Mouse (Mus musculus): ENCODE results near the gene Dynlrb1. TPM values are rescaled to one million over a fixed set of nuclear protein-coding genes. Genes with fewer than 3 reads are reported as not detected.

Dynlrb1 gene
- polyA plus RNA-seq, 1 experiment from 2014 or later = 666 TPM

- Histone ChIP-seq H3K9ac (no peak overlapping the region), H3K27me3 (no peaks in the 10 kb centered on the region), H3K9me3 (no peaks in the 10 kb centered on the region), H3K27ac (no peak overlapping the region), H3K36me3 (no peaks in the 10 kb centered on the region), H3K4me2 (no peak overlapping the region), H3K4me3 (no peak overlapping the region), H3K4me1 (replicated peaks) (no peaks in the 10 kb centered on the region)
- WGBS = 95% methylated on average over 6 of the region's 6 CpGs
- no peak for ATAC-seq (ENCODE audit: low FRiP score)
Observed at GRCm38 (mm10) chr2:155265526-155265925, 29.2 kb downstream of the Dynlrb1 start.

DNA sequence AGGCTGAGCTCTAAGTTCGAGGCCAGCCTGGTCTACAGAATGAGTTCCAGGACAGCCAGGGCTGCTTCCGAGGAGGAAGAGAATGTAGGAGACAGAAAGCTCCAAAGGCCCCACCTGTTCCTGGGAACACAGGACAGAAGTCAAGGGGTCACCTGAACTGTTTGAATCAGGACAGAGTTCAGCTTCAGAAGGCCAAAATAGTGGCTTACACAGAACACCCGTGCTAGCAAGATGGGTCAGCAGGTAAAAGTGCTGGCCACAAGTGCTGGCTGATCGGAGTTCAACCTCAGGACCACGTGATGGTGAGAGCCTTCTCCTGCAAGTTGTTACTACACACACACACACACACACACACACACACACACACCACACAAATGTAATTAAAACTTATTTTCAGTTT is 30.6 kb downstream of the Dynlrb1 start:
- Histone ChIP-seq H3K4me3 (no peak overlapping the region), H3K36me3 (no peaks in the 10 kb centered on the region), H3K4me2 (no peak overlapping the region), H3K9me3 (no peaks in the 10 kb centered on the region), H3K9ac (no peak overlapping the region), H3K27ac (no peak overlapping the region), H3K4me1 (replicated peaks) (no peaks in the 10 kb centered on the region), H3K27me3 (no peaks in the 10 kb centered on the region)
- WGBS = 88% methylated on average over 5 of the region's 5 CpGs
- ATAC-seq (ENCODE audit: low FRiP score) = no peak

GRCm38 (mm10) chr2:155271957-155272356 is 35.6 kb downstream of the Dynlrb1 start:
- Histone ChIP-seq H3K9me3 (no peaks in the 10 kb centered on the region), H3K36me3 (no peaks in the 10 kb centered on the region), H3K27ac (no peak overlapping the region), H3K9ac (no peak overlapping the region), H3K4me3 (no peak overlapping the region), H3K4me2 (no peak overlapping the region), H3K27me3 (no peaks in the 10 kb centered on the region), H3K4me1 (replicated peaks) (peaks cover 1% of the 10 kb centered on the region)
- ATAC-seq (ENCODE audit: low FRiP score) = no peak
- WGBS = 86% methylated on average over 6 of the region's 6 CpGs

- Histone ChIP-seq H3K4me2 (no peak overlapping the region), H3K27me3 (no peaks in the 10 kb centered on the region), H3K27ac (no peak overlapping the region), H3K36me3 (peaks cover under 1% of the 10 kb centered on the region; the same call in 1 of the 2 replicates), H3K4me3 (no peak overlapping the region), H3K4me1 (replicated peaks) (peaks cover 7% of the 10 kb centered on the region), H3K9ac (no peak overlapping the region), H3K9me3 (no peaks in the 10 kb centered on the region)
- no peak for ATAC-seq (ENCODE audit: low FRiP score)
- WGBS = 82% methylated on average over 10 of the region's 10 CpGs
Observed at GRCm38 (mm10) chr2:155272396-155273170, 36.2 kb downstream of the Dynlrb1 start.

- Histone ChIP-seq H3K27ac (no peak overlapping the region), H3K4me1 (replicated peaks) (peaks cover 11% of the 10 kb centered on the region), H3K36me3 (peaks cover 11% of the 10 kb centered on the region), H3K4me3 (no peak overlapping the region), H3K9ac (no peak overlapping the region), H3K4me2 (no peak overlapping the region), H3K27me3 (no peaks in the 10 kb centered on the region), H3K9me3 (no peaks in the 10 kb centered on the region)
- no peak for ATAC-seq (ENCODE audit: low FRiP score)
- WGBS = 90% methylated on average over 8 of the region's 8 CpGs
Observed at GRCm38 (mm10) chr2:155273603-155274002, 37.3 kb downstream of the Dynlrb1 start.

GRCm38 (mm10) chr2:155276195-155276594 is 39.9 kb downstream of the Dynlrb1 start, which contains the start of gene Map1lc3a:
Gene Map1lc3a, plus strand, starts transcription at chr2:155276297.
- WGBS = 1% methylated on average over 46 of the region's 47 CpGs

GRCm38 (mm10) chr2:155276621-155277175 is 40.4 kb downstream of the Dynlrb1 start:
- Histone ChIP-seq H3K4me2 (peak overlapping the region; percentile 83), H3K9ac (peak overlapping the region; percentile 95), H3K4me1 (replicated peaks) (peaks cover 11% of the 10 kb centered on the region), H3K9me3 (no peaks in the 10 kb centered on the region), H3K27me3 (no peaks in the 10 kb centered on the region), H3K36me3 (peaks cover 19% of the 10 kb centered on the region), H3K27ac (peak overlapping the region; percentile 92), H3K4me3 (peak overlapping the region; percentile 93)
- ATAC-seq (ENCODE audit: low FRiP score) = peak; percentile 79
- 0% methylated on average over 30 of the region's 49 CpGs for WGBS

More at GRCm38 (mm10) chr2:155276195-155276594, 39.9 kb downstream of the Dynlrb1 start, which contains the start of gene Map1lc3a:
- H3K36me3 ChIP-seq = peaks cover 17% of the 10 kb centered on the region
- no peaks in the 10 kb centered on the region for H3K9me3 ChIP-seq
- H3K4me1 ChIP-seq (replicated peaks) = peaks cover 11% of the 10 kb centered on the region
- peak within 1 kb of the TSS; percentile 93 for H3K4me3 ChIP-seq
- no peaks in the 10 kb centered on the region for H3K27me3 ChIP-seq
- H3K27ac ChIP-seq = peak within 1 kb of the TSS; percentile 92
- ATAC-seq (ENCODE audit: low FRiP score) = peak; percentile 93
- peak within 1 kb of the TSS; percentile 95 for H3K9ac ChIP-seq
- peak within 1 kb of the TSS; percentile 83 for H3K4me2 ChIP-seq

DNA sequence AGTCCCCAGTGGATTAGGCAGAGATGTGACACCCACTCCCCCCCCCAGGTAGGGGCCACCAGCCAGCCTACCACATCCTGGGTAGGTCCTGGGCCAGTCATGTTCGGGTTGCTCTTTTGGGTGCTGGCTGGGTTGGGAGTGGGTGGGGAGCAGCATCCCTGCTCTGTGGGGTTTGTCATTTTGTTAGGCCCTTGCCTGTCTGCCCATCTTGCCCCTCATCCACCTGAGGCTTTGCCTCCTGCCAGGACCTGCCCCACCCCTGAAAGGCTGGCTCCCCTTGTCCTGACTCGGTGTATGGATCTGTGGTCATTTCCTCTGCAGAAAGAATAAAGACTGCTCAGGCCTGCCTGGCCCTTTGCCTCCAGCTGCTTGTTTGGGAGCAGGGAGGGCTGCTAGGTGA is 41.4 kb downstream of the Dynlrb1 start:
- ATAC-seq (ENCODE audit: low FRiP score) = no peak
- no peaks in the 10 kb centered on the region for H3K9me3 ChIP-seq
- H3K4me2 ChIP-seq = peak overlapping the region; percentile 83
- H3K27me3 ChIP-seq = no peaks in the 10 kb centered on the region
- peak overlapping the region; percentile 95; the same call in 1 of the 2 replicates for H3K9ac ChIP-seq
- H3K36me3 ChIP-seq = peaks cover 23% of the 10 kb centered on the region
- H3K4me3 ChIP-seq = peak overlapping the region; percentile 93
- H3K27ac ChIP-seq = no peak overlapping the region
- H3K4me1 ChIP-seq (replicated peaks) = peaks cover 11% of the 10 kb centered on the region
- WGBS = 86% methylated on average over 2 of the region's 2 CpGs

DNA sequence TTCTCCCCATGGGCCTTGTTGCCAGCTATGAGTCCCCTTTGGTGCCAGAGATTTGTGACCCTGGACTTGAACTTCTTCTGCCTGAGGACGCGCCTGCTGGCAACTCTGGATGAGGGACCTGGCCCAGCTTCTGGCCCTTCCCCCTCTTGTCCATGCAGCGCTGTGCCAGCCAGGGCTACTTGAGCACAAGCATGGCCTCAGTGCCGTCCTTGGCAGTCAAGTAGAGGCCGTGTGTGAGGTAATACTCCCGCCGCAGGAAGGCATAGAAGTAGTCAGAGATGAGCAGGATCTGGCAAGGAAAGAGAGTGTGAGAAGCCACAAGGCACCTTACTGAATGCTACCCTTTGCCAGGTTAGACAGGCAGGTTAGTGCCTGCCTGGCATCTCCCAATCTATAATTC is 42.0 kb downstream of the Dynlrb1 start:
- Histone ChIP-seq H3K4me3 (no peak overlapping the region), H3K4me2 (no peak overlapping the region), H3K27ac (no peak overlapping the region), H3K9ac (peak overlapping the region; percentile 95; the same call in 1 of the 2 replicates), H3K36me3 (peaks cover 28% of the 10 kb centered on the region), H3K4me1 (replicated peaks) (peaks cover 11% of the 10 kb centered on the region), H3K27me3 (no peaks in the 10 kb centered on the region), H3K9me3 (no peaks in the 10 kb centered on the region)
- WGBS = 87% methylated on average over 7 of the region's 7 CpGs
- no peak for ATAC-seq (ENCODE audit: low FRiP score)

- Histone ChIP-seq H3K4me1 (replicated peaks) (peaks cover 11% of the 10 kb centered on the region), H3K36me3 (peaks cover 36% of the 10 kb centered on the region), H3K9me3 (no peaks in the 10 kb centered on the region), H3K9ac (no peak overlapping the region), H3K4me3 (no peak overlapping the region), H3K27ac (no peak overlapping the region), H3K27me3 (no peaks in the 10 kb centered on the region), H3K4me2 (no peak overlapping the region)
- WGBS = 96% methylated on average over 4 of the region's 4 CpGs
- ATAC-seq (ENCODE audit: low FRiP score) = no peak
Observed at GRCm38 (mm10) chr2:155279163-155279562, 42.8 kb downstream of the Dynlrb1 start.

GRCm38 (mm10) chr2:155280116-155280515 is 43.8 kb downstream of the Dynlrb1 start:
- no peak overlapping the region for H3K4me3 ChIP-seq
- H3K9me3 ChIP-seq = no peaks in the 10 kb centered on the region
- H3K4me1 ChIP-seq (replicated peaks) = peaks cover 11% of the 10 kb centered on the region
- no peak overlapping the region for H3K4me2 ChIP-seq
- ATAC-seq (ENCODE audit: low FRiP score) = no peak
- WGBS = 90% methylated on average over 2 of the region's 2 CpGs
- H3K9ac ChIP-seq = no peak overlapping the region
- H3K36me3 ChIP-seq = peaks cover 43% of the 10 kb centered on the region
- no peaks in the 10 kb centered on the region for H3K27me3 ChIP-seq
- H3K27ac ChIP-seq = no peak overlapping the region

DNA sequence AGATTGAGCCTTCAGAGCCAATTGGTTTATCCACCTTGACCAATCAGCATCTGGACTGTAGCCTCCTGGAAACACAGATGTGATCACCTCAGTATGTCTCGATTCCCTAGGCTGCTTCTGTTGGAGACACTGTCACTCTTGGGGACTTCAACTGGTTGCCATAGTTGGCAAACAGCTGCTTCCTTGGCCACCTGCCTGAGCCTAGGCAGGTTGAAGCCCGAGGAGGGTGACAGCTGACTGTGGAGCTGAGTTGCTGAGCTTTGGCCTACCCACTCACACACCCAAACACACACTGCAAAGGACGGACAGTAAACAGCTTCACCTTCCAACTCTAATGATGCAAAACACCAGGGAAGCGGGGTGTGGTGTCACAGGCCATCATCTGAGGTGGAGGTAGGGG is 47.5 kb downstream of the Dynlrb1 start:
- Histone ChIP-seq H3K4me2 (no peak overlapping the region), H3K9ac (no peak overlapping the region), H3K27me3 (no peaks in the 10 kb centered on the region), H3K27ac (no peak overlapping the region), H3K9me3 (no peaks in the 10 kb centered on the region), H3K4me1 (replicated peaks) (no peaks in the 10 kb centered on the region), H3K36me3 (peaks cover 34% of the 10 kb centered on the region), H3K4me3 (no peak overlapping the region)
- 87% methylated on average over 4 of the region's 4 CpGs for WGBS
- ATAC-seq (ENCODE audit: low FRiP score) = no peak

Measured in hindbrain, embryonic 13.5 days (tissue).